ENCODE assay signal across 12 mouse cellular contexts in the genomic region with DNA sequence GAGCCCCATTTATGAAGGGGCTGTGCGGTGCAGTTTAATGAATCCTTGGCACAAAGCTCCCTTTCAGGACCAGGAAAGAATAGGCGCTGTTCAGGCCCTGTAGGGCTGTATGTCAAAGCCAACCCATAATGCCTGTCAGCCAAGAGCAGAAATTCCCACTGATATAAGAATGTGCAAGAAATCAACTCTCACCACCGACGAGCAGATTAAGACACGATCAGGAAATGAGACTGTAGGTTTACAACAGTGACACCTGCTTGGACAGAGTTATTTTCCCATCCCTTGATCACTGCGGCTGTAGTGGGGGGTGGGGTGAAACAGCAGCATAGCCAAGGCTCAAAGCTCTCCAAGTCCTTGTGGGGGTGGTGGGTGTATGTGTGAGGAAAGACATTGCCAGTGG. TPM values are rescaled to one million over a fixed set of nuclear protein-coding genes. Genes with fewer than 3 reads are reported as not detected.
DNase-seq lines count a peak whose midpoint lies in the region; ATAC-seq and TF ChIP-seq lines count a peak whose summit lies in the region.
"Had no signal": no experiment of that assay in that cellular context is flagged by ENCODE, and none has a peak within 500 bp of the region (broad histone marks: within the 10 kb centered on the region; RNA-seq: fewer than 3 reads in every experiment).

No protein-coding gene starts in this region.

- peak overlapping the region; percentile 4; the same call in 1 of the 2 replicates for H3K4me3 ChIP-seq in forebrain, embryonic 10.5 days
- no peak overlapping the region for H3K4me3 ChIP-seq in intestine, embryonic 16.5 days (ENCODE audit: low read length)
- no peak overlapping the region for H3K4me3 ChIP-seq in midbrain, postnatal 0 days (ENCODE audit: low read depth, low read length)
- H3K4me3 ChIP-seq: heart, adult 2 months had no signal

- H3K9me3 ChIP-seq in forebrain, embryonic 10.5 days: peaks cover 8% of the 10 kb centered on the region
- no peaks in the 10 kb centered on the region for H3K9me3 ChIP-seq in intestine, embryonic 16.5 days (ENCODE audit: control insufficient read depth, low read length)
- H3K9me3 ChIP-seq in midbrain, postnatal 0 days (ENCODE audit: low read length): no peaks in the 10 kb centered on the region

- no peak overlapping the region for H3K4me2 ChIP-seq in intestine, embryonic 16.5 days (ENCODE audit: low read depth, low read length)
- H3K4me2 ChIP-seq in midbrain, postnatal 0 days (ENCODE audit: low read depth, low read length, poor library complexity, severe bottlenecking): 0 out of 2 replicates have a peak overlapping the region, but pooled peaks have one; percentile 9

- H3K4me1 ChIP-seq in forebrain, embryonic 10.5 days: peaks cover 60% of the 10 kb centered on the region
- no peaks in the 10 kb centered on the region for H3K4me1 ChIP-seq in intestine, embryonic 16.5 days (ENCODE audit: control insufficient read depth, insufficient read depth, low read length)
- H3K4me1 ChIP-seq in midbrain, postnatal 0 days (ENCODE audit: insufficient read depth, low read length): no peaks in the 10 kb centered on the region

- peak; percentile 10 for DNase-seq in cerebellum, adult 9-10 months
- DNase-seq in cerebellum, postnatal 14 days: no peak
- peak; percentile 70 for DNase-seq in forebrain, embryonic 10.5 days (ENCODE audit: extremely low spot score, low spot score)
- DNase-seq in midbrain, postnatal 0 days (ENCODE audit: low spot score): peak; percentile 76
- DNase-seq in T-cell, adult 2 months (ENCODE audit: low spot score): no peak
- no peak for DNase-seq in urinary bladder, postnatal 4 days (ENCODE audit: low spot score in 2 of 2)
- DNase-seq: heart, adult 2 months; kidney, postnatal 25 days had no signal

- peak overlapping the region; percentile 85 for H3K27ac ChIP-seq in forebrain, embryonic 10.5 days
- no peak overlapping the region for H3K27ac ChIP-seq in intestine, embryonic 16.5 days (ENCODE audit: low read length)
- peak overlapping the region; percentile 18; the same call in 1 of the 2 replicates for H3K27ac ChIP-seq in midbrain, postnatal 0 days (ENCODE audit: low read depth, low read length)
- H3K27ac ChIP-seq: heart, adult 2 months had no signal

- ATAC-seq in intestine, embryonic 16.5 days: peak; percentile 55
- peak; percentile 83 for ATAC-seq in midbrain, postnatal 0 days (ENCODE audit: low FRiP score)
- ATAC-seq in monocyte, adult 5-6 weeks (replicated peaks; ENCODE audit: insufficient number of reproducible peaks, low FRiP score, low TSS enrichment, poor library complexity, severe bottlenecking): no peak
- ATAC-seq: lung, postnatal 0 days had no signal

- H3K36me3 ChIP-seq in forebrain, embryonic 10.5 days (replicated peaks): no peaks in the 10 kb centered on the region
- H3K36me3 ChIP-seq in intestine, embryonic 16.5 days (ENCODE audit: control insufficient read depth, insufficient read depth, low read length): no peaks in the 10 kb centered on the region
- H3K36me3 ChIP-seq in midbrain, postnatal 0 days (ENCODE audit: insufficient read depth, low read length): no peaks in the 10 kb centered on the region

- WGBS in forebrain, embryonic 10.5 days: 12% methylated on average over 6 of the region's 6 CpGs
- 51% methylated on average over 6 of the region's 6 CpGs for WGBS in intestine, embryonic 16.5 days
- WGBS in midbrain, postnatal 0 days: 9% methylated on average over 6 of the region's 6 CpGs

- TF ChIP-seq CTCF in midbrain, postnatal 0 days (IDR thresholded peaks at IDR 0.05): no peak

- H3K9ac ChIP-seq in intestine, embryonic 16.5 days (ENCODE audit: low read depth, low read length): no peak overlapping the region
- H3K9ac ChIP-seq in midbrain, postnatal 0 days (replicated peaks; ENCODE audit: low read length, poor library complexity, severe bottlenecking): no peak overlapping the region

- H3K27me3 ChIP-seq in forebrain, embryonic 10.5 days (ENCODE audit: poor library complexity, severe bottlenecking): peaks cover 15% of the 10 kb centered on the region
- no peaks in the 10 kb centered on the region for H3K27me3 ChIP-seq in intestine, embryonic 16.5 days (replicated peaks; ENCODE audit: control insufficient read depth, insufficient read depth, low read length)
- H3K27me3 ChIP-seq in midbrain, postnatal 0 days (ENCODE audit: insufficient read depth, low read length): no peaks in the 10 kb centered on the region

RNA-seq across cellular contexts. Expression of a gene that starts 17.5 kb away (rescaled TPM):
- 33.3 and 34.6 TPM in 2 replicates for polyA plus RNA-seq in forebrain, embryonic 10.5 days (2016; fragmentation: Nextera tagmentation; extraction: Ambion mirVana)
- 2.0 and 2.2 TPM in 2 replicates for polyA plus RNA-seq in intestine, embryonic 16.5 days (2015; fragmentation: Nextera tagmentation; extraction: Ambion mirVana)
- 59.1 and 61.4 TPM in 2 replicates for total RNA-seq in midbrain, postnatal 0 days (2014; rRNA removed)
- polyA plus RNA-seq in midbrain, postnatal 0 days (2015; fragmentation: Nextera tagmentation; extraction: Ambion mirVana): 33.5 and 34.2 TPM in 2 replicates
- total RNA-seq in monocyte, adult 5-6 weeks (2017): not detected in 3 replicates
- total RNA-seq: common myeloid progenitor, adult 5-6 weeks had no signal

Comparison
In these comparisons a context has a peak if more than half of its experiments do, and no peak if none do; other contexts are left out.
1. DNase-seq: peak in cerebellum, adult 9-10 months (single experiment), forebrain, embryonic 10.5 days (single experiment) and midbrain, postnatal 0 days (single experiment); none in cerebellum, postnatal 14 days (0 of 2), T-cell, adult 2 months (single experiment) and urinary bladder, postnatal 4 days (0 of 2).
2. RNA of a gene that starts 17.5 kb away (polyA plus RNA-seq): 33.5 to 34.2 TPM in midbrain, postnatal 0 days and 33.3 to 34.6 TPM in forebrain, embryonic 10.5 days; 2.0 to 2.2 TPM in intestine, embryonic 16.5 days; every median in the first group is over 10 times any median in the second.